Mouse (Mus musculus) Muller cell, postnatal 12 days (primary cell): ENCODE measurements around the gene Arhgef1.
"Not testable (repeated sequence)": the region's sequence is repeated elsewhere in the genome, so short reads cannot be mapped to it uniquely, and the experiment has no call there.

Experiments
- DNase-seq: peaks from one replicate; pipeline ENCODE4 v3.0.0-alpha.2; 2015; ENCODE audit errors: inconsistent ontology term

The Arhgef1 gene

GRCm38 (mm10) chr7:24890281-24891216, 12.2 kb upstream of the Arhgef1 start:
- DNase-seq, result peak; percentile 52

DNA sequence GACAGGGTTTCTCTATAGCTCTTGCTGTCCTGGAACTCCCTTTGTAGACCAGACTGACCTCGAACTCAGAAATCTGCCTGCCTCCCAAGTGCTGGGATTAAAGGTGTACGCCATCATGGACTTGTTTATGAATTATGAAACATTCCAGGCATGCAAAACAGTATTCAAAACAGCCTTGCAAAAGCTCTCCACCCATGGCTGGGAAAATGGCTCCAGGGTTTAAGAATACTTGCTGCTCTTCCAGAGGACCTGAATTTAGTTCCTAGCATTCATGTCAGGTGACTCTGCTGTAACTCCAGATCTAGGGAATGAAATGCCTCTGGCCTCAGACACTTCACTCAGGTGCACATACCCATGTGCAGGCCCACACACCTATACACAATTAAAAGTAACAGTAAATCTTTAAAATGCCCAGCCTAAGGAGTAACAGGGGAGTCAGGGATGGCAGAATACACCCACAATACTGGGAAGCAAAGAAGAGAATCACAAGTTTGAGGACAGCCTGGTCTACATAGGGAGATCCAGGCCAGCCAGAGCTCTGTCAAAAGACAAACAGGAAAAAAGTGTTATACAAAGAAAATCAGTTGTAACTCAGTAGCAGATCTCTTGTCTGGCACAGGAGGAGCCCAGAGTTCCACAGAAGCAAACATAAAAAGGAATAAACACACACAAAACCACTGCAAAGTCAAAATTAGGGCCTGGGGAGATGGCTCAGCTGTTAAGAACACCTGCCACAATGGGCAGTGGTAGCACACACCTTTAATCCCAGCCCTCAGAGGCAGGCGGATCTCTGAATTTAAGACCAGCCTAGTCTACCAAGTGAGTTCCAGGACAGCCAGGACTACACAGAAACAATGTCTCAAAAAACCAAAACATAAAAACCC, 11.2 kb upstream of the Arhgef1 start:
- no peak for DNase-seq

DNA sequence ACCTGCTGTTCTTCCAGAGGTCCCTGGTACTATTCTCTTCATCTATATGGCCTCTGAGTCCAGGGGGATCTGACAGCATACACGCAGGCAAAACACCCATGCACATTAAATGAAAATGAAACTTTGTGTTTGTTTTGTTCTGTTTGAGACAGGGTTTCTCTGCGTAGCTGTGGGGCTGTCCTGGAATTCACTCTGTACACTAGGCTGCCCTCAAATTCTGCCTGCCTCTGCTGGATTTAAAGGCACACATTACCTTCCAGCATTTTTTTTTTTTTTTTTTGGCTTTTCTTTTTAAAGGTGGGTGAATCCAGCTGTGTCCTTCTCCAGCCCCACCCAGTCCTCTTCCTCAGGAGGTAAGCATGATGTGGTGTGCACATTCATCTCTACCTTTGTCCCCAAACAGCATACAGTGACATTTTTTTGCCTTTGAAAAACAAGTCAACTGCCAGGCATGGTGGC, 10.6 kb upstream of the Arhgef1 start:
- no peak for DNase-seq

- DNase-seq, result not testable (repeated sequence)
Observed at GRCm38 (mm10) chr7:24895749-24896148, 7.0 kb upstream of the Arhgef1 start.

- no peak for DNase-seq
Observed at GRCm38 (mm10) chr7:24896269-24896668, 6.4 kb upstream of the Arhgef1 start.

GRCm38 (mm10) chr7:24897224-24897623, 5.5 kb upstream of the Arhgef1 start, which contains the start of gene Cd79a:
Gene Cd79a (plus strand): TSS chr7:24897381.
- DNase-seq, result no peak

DNA sequence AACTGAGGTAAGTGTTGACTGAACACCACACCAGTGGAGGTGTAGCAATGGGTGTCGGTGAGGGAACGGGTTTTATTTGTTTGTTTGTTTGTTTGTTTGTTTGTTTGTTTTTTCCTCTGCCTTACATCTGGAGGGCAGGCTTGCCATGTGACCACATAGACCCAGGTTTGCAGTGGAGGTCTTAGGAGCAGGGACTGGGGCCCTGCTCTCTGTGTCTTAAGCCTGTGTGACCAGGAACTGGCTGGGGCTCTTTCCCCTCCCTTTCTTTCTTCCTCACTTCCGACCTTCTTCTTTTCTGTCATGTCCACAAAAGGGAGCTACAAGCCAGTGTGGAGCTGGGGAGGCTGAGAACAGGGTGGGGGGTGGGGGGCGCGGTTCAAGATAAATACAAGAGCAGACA, 4.8 kb upstream of the Arhgef1 start:
- no peak for DNase-seq

DNA sequence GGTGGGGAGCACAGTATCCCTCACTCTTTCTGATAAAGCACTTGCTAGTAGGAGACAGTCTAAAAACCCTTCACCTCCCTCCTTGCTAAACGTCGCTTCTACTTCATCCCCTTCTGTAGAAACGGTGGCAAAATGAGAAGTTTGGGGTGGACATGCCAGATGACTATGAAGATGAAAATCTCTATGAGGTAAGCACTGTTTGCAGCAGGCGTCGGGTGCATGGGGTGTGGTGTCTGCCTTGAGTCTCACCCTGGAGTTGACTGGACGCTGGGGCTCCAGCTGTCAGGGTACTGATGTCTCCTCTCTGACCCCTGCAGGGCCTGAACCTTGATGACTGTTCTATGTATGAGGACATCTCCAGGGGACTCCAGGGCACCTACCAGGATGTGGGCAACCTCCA, 1.6 kb upstream of the Arhgef1 start:
- no peak for DNase-seq

- no peak for DNase-seq
Observed at GRCm38 (mm10) chr7:24901842-24902241, 870 bp upstream of the Arhgef1 start.

DNA sequence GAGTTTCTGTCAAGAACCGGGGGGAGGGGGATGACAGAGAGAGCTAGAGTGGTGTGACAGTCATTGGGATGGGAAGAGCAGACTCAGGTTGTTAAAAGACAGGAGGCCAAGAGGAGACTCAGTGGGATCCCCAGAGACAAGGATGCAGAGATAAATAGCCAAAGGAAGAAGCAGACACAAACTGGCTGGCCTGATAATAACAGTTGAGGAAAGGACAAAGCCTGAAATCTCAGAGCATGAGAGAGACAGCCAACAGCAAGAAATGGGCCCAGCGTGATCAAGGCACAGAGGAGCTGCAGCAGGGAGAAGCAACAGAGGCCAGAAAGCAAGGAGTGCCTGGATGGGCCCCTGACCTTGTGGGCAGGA, 465 bp upstream of the Arhgef1 start:
- no peak for DNase-seq

DNA sequence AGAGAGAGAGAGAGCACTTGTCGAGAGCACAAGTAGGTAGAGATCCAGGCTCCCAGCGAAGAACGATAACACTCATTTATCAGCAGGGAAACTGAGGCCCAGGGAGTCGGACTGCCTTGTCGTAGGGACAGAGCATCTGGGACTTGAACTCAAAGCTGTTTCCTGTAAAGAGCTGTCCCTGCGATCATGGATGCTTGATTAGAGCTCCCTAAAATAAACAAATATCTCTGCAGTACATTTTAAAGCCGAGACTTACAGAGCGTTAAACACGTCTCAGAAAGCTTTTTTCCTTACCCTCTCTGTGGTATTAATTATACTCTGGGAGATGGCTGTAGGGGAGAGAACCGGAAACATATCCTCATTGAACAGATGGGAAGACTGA, 723 bp downstream of the Arhgef1 start:
- DNase-seq, result no peak

DNA sequence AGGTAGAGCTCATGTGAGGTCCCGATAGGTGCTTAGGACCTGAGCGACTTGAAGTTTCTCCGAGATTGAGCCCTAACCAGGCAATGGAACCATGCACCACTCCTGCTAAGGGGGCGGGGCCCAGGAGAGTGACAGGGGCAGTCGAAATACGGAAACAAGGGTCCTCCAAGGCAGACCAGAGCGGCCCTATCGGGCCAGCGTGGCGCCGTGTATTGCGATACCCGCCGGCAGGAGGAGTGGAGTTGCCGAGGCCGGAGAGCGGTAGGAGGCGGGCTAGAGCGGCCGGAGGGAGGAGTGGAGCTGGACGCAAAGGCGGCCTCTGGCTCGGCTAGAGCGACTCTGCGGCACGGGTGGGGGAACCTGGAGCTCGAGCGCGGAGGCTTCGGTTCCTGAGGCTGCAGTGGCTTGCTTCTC, 1.4 kb downstream of the Arhgef1 start:
- peak; percentile 99 for DNase-seq

GRCm38 (mm10) chr7:24904936-24905335, 2.2 kb downstream of the Arhgef1 start:
- peak; percentile 69 for DNase-seq

GRCm38 (mm10) chr7:24906551-24906950, 3.8 kb downstream of the Arhgef1 start:
- peak; percentile 38 for DNase-seq

DNA sequence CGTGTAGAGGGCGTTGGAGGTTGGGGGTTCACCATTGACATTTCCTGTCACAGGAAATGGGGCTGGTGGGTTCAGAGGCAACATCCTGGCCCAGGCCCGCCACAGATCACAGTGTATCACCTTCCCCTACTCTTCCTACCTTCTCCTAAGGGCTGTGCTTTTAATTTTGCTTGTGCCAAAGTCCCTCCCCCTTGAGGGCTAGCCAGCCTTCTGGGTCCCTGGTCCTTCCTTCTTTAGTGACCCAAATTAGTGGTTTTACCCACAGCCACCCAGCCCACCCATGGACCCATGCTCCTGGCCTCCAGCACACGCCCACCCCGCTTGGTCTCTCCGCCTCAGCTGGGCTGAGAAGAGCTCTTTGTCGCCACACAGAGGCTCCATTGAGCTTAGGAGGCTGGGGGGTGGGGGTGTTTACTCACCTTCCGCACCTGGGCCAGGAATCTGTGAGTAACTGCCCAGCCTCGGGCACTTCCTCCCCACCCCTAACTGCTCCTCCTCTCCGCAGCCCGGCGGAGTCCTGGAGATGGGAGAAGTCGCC, 4.6 kb downstream of the Arhgef1 start:
- no peak for DNase-seq

DNA sequence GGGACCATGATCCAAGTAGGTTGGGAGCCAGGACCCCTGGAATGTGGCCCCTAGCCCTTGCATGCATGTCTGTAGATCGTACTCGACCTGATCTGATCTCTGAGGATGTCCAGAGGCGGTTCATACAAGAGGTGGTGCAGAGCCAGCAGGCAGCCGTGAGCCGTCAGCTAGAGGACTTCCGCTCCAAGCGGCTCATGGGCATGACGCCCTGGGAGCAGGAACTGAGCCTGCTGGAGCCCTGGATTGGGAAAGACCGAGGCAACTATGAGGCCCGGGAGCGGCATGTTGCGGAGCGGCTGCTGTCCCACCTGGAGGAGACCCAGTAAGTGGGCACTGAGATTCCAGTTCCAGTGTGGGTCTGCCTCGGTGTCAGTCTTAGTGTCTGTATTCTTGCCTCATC, 9.8 kb downstream of the Arhgef1 start:
- no peak for DNase-seq

- DNase-seq, result no peak
Observed at GRCm38 (mm10) chr7:24918763-24919323, 16.1 kb downstream of the Arhgef1 start.

- DNase-seq, result no peak
Observed at GRCm38 (mm10) chr7:24919728-24920127, 17.0 kb downstream of the Arhgef1 start.

GRCm38 (mm10) chr7:24930475-24930874, 27.8 kb downstream of the Arhgef1 start:
- no peak for DNase-seq

DNA sequence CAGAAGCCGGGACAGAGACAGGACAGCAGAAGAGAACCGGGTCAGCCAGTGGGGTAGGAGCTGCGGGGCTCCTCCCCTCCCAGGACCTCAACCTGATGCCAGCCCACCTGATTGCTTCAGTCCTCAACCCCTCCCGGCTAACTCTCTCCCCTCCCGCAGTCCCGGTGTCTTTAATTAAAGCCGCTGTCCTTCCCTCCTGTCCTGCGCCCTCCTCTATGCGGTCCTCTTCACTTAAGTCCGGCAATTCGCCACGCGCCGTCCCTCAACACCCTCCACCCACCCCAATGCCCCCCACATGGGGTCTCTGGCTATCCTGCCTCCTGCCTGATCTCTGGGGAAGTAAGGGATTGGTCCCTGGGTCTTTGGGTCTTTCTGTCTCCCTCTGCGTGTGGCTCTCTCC, 28.9 kb downstream of the Arhgef1 start:
- no peak for DNase-seq

DNA sequence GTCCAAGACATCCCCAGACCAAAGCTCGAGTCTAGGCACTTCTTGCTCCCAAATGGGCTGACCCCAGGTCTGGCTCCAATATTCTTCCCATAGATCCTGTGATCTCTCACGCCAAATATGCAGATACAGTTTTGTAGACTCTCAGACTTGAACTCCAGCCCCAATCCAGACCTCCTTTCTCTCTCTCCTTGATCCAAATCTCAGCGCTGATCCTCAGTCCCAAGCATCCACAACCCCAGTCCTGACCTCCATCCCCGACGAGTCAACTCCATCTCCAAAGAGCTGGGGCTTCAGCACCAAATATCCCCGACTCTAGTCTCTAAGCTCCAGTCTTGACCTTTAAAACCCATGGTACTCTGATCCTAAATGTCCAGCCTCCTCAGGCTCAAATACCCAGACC, 40.9 kb downstream of the Arhgef1 start:
- no peak for DNase-seq
